Mouse (Mus musculus): ENCODE measurements around the gene Cacna1a. TPM values are rescaled to one million over a fixed set of nuclear protein-coding genes. Genes with fewer than 3 reads are reported as not detected.

Cacna1a gene
- polyA plus RNA-seq, 1 experiment from 2014 or later, result 3.3 TPM

- WGBS, result 62% methylated on average over 4 of the region's 4 CpGs
- ATAC-seq, result peak; percentile 49; the same call in 1 of the 2 replicates
- Histone ChIP-seq H3K27ac (no peak overlapping the region), H3K27me3 (replicated peaks) (no peaks in the 10 kb centered on the region), H3K36me3 (no peaks in the 10 kb centered on the region), H3K4me2 (replicated peaks) (no peak overlapping the region), H3K4me3 (replicated peaks) (no peak overlapping the region), H3K4me1 (replicated peaks) (no peaks in the 10 kb centered on the region), H3K9me3 (no peaks in the 10 kb centered on the region), H3K9ac (no peak overlapping the region)
Observed at GRCm38 (mm10) chr8:84370972-84371371, 17.3 kb upstream of the Cacna1a start.

GRCm38 (mm10) chr8:84375038-84375437 lies 13.2 kb upstream of the Cacna1a start:
- no peaks in the 10 kb centered on the region for H3K4me1 ChIP-seq (replicated peaks)
- ATAC-seq, result no peak

DNA sequence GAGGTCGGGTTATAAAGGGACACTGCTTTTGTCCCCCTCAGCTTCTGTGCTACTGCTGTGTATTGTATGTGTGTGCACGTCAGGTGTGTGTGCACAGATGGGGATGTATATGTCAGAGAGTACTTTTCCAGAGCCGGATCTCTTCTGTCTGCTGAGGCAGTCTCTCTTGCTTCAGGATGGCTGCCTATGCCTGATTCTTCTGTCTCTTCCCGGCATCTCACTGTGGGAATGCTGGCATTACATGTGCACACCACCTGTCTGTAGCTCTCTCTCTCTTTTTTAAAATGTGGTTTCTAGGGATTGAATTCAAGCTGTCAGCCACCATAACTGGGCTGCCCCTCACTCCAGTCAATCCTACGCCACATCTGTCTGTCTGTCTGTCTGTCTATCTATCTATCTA lies 12.4 kb upstream of the Cacna1a start:
- Histone ChIP-seq H3K9ac (no peak overlapping the region), H3K27ac (no peak overlapping the region), H3K4me2 (replicated peaks) (no peak overlapping the region), H3K27me3 (replicated peaks) (no peaks in the 10 kb centered on the region), H3K9me3 (no peaks in the 10 kb centered on the region), H3K4me1 (replicated peaks) (no peaks in the 10 kb centered on the region), H3K4me3 (replicated peaks) (no peak overlapping the region), H3K36me3 (no peaks in the 10 kb centered on the region)
- WGBS, result 82% methylated on average over 5 of the region's 5 CpGs
- no peak for ATAC-seq

More at GRCm38 (mm10) chr8:84375038-84375437, 13.2 kb upstream of the Cacna1a start:
- no peaks in the 10 kb centered on the region for H3K27me3 ChIP-seq (replicated peaks)
- no peak overlapping the region for H3K9ac ChIP-seq
- no peaks in the 10 kb centered on the region for H3K36me3 ChIP-seq
- no peak overlapping the region for H3K27ac ChIP-seq
- no peak overlapping the region for H3K4me3 ChIP-seq (replicated peaks)
- no peak overlapping the region for H3K4me2 ChIP-seq (replicated peaks)
- no peaks in the 10 kb centered on the region for H3K9me3 ChIP-seq
- WGBS, result 47% methylated on average over 5 of the region's 5 CpGs

DNA sequence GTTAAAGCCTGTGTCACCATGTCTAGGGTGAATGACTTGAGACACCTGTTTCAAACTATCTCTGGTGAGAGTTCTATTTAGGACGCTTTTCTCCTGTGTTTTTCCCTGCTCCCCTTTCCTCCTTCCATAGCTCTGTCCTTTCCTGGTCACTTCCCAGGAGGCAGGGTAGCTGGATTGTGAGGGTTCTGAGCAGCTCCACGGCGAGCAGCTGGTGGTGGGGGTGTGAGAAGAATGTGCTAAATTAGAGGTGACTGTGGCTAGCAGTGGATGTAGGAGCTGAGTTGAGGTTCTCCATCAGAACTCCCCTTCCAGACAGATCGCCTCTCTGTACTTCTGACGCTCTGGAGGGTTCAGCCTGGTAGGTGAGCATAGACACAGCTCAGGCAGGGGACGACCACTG lies 11.7 kb upstream of the Cacna1a start:
- H3K4me3 ChIP-seq (replicated peaks), result no peak overlapping the region
- H3K9ac ChIP-seq, result no peak overlapping the region
- no peaks in the 10 kb centered on the region for H3K27me3 ChIP-seq (replicated peaks)
- H3K9me3 ChIP-seq, result no peaks in the 10 kb centered on the region
- H3K36me3 ChIP-seq, result no peaks in the 10 kb centered on the region
- no peak for ATAC-seq
- no peaks in the 10 kb centered on the region for H3K4me1 ChIP-seq (replicated peaks)
- WGBS, result 75% methylated on average over 6 of the region's 6 CpGs
- no peak overlapping the region for H3K4me2 ChIP-seq (replicated peaks)
- H3K27ac ChIP-seq, result no peak overlapping the region

DNA sequence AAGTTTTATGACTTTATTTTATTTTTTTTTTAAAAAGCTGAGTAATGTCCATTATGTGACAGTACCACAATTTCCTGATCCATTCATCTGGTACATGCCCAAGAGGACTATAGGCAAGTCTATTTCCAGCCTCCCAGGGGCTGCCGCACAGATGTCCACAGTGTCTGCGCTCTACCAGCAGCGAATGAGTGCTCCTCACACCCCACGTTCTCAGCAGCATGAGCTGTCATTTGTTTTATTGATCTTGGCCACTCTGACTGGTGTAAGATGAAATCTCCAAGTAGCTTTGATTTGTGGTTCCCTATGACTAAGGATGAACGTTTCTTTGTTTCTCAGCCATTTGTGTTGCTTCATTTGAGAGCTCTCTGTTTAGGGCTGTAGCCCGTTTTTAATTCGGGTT lies 6.6 kb upstream of the Cacna1a start:
- WGBS, result 81% methylated on average over 7 of the region's 7 CpGs
- no peak for ATAC-seq
- no peaks in the 10 kb centered on the region for H3K4me1 ChIP-seq (replicated peaks)
- no peak overlapping the region for H3K27ac ChIP-seq
- H3K27me3 ChIP-seq (replicated peaks), result no peaks in the 10 kb centered on the region
- no peaks in the 10 kb centered on the region for H3K36me3 ChIP-seq
- no peak overlapping the region for H3K4me3 ChIP-seq (replicated peaks)
- no peak overlapping the region for H3K9ac ChIP-seq
- no peaks in the 10 kb centered on the region for H3K9me3 ChIP-seq
- H3K4me2 ChIP-seq (replicated peaks), result no peak overlapping the region

DNA sequence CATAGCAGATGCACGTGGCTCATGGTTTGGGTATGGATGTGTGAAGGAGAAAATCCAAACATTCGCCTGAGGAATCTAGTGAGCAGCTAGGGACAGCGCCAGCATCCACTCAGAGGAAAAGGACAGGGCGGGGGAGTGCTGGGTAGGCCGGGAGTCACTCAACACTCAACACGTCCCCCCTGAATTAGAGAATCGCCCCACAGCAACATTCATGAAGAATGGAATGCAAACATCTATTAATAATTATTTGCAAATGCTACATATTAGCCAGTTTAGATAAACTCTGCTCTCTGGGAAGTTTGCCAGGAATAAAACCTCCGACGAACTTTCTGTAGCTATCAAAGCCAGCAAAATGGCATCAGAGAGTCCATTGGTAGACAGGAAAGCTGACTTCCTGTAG lies 533 bp downstream of the Cacna1a start:
- Histone ChIP-seq H3K27ac (peak overlapping the region; percentile 65; the same call in 1 of the 2 replicates), H3K4me1 (replicated peaks) (peaks cover 8% of the 10 kb centered on the region; the same call in 1 of the 2 replicates), H3K4me2 (replicated peaks) (no peak overlapping the region), H3K9me3 (no peaks in the 10 kb centered on the region), H3K36me3 (no peaks in the 10 kb centered on the region), H3K4me3 (replicated peaks) (no peak overlapping the region), H3K27me3 (replicated peaks) (no peaks in the 10 kb centered on the region), H3K9ac (no peak overlapping the region)
- 39% methylated on average over 9 of the region's 9 CpGs for WGBS
- ATAC-seq, result peak; percentile 82

GRCm38 (mm10) chr8:84389173-84389572 lies 933 bp downstream of the Cacna1a start:
- 0 out of 2 replicates have a peak, but pooled peaks have one; percentile 28 for ATAC-seq
- no peak overlapping the region for H3K4me2 ChIP-seq (replicated peaks)
- 66% methylated on average over 3 of the region's 3 CpGs for WGBS
- no peaks in the 10 kb centered on the region for H3K27me3 ChIP-seq (replicated peaks)
- H3K4me1 ChIP-seq (replicated peaks), result peaks cover 8% of the 10 kb centered on the region; the same call in 1 of the 2 replicates
- peak overlapping the region; percentile 55 for H3K27ac ChIP-seq
- H3K9me3 ChIP-seq, result no peaks in the 10 kb centered on the region
- H3K4me3 ChIP-seq (replicated peaks), result no peak overlapping the region
- H3K9ac ChIP-seq, result no peak overlapping the region
- no peaks in the 10 kb centered on the region for H3K36me3 ChIP-seq

DNA sequence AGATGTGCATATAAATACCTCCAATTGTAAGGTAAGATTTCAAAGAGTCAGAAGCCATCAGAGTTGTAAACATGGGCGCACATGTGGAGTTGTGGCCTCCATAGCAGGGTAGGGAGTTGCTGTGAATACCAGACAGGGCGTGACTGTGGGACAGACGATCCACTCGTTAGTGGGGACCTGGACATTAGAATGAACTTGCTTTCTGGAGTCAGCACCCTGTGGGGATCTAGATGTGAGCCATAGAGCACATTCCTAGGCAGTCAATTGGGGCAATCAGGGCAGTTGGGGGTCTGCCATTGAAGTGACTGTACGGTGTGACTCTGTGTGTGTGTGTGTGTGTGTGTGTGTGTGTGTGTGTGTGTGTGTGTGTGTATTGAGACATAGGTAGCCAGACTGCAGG lies 3.4 kb downstream of the Cacna1a start:
- 87% methylated on average over 5 of the region's 5 CpGs for WGBS
- Histone ChIP-seq H3K4me1 (replicated peaks) (peaks cover 8% of the 10 kb centered on the region; the same call in 1 of the 2 replicates), H3K27me3 (replicated peaks) (no peaks in the 10 kb centered on the region), H3K27ac (no peak overlapping the region), H3K9me3 (no peaks in the 10 kb centered on the region), H3K4me3 (replicated peaks) (no peak overlapping the region), H3K36me3 (no peaks in the 10 kb centered on the region), H3K4me2 (replicated peaks) (no peak overlapping the region), H3K9ac (no peak overlapping the region)
- ATAC-seq, result no peak

GRCm38 (mm10) chr8:84395751-84396457 lies 7.7 kb downstream of the Cacna1a start:
- H3K9ac ChIP-seq, result no peak overlapping the region
- H3K27ac ChIP-seq, result no peak overlapping the region
- H3K27me3 ChIP-seq (replicated peaks), result no peaks in the 10 kb centered on the region
- no peaks in the 10 kb centered on the region for H3K36me3 ChIP-seq
- no peak for ATAC-seq
- H3K9me3 ChIP-seq, result no peaks in the 10 kb centered on the region
- WGBS, result 74% methylated on average over 6 of the region's 6 CpGs
- H3K4me3 ChIP-seq (replicated peaks), result no peak overlapping the region
- H3K4me2 ChIP-seq (replicated peaks), result no peak overlapping the region
- no peaks in the 10 kb centered on the region for H3K4me1 ChIP-seq (replicated peaks)

GRCm38 (mm10) chr8:84413886-84414851 lies 25.9 kb downstream of the Cacna1a start:
- 0 out of 2 replicates have a peak overlapping the region, but pooled peaks have one; percentile 10 for H3K27ac ChIP-seq
- WGBS, result 1% methylated on average over 71 of the region's 72 CpGs
- peaks cover 47% of the 10 kb centered on the region for H3K27me3 ChIP-seq (replicated peaks)
- peaks cover 12% of the 10 kb centered on the region; the same call in 1 of the 2 replicates for H3K4me1 ChIP-seq (replicated peaks)
- H3K9me3 ChIP-seq, result no peaks in the 10 kb centered on the region
- peak; percentile 85 for ATAC-seq
- no peaks in the 10 kb centered on the region for H3K36me3 ChIP-seq
- H3K4me3 ChIP-seq (replicated peaks), result peak overlapping the region; percentile 52
- peak overlapping the region; percentile 96 for H3K4me2 ChIP-seq (replicated peaks)
- H3K9ac ChIP-seq, result peak overlapping the region; percentile 49

DNA sequence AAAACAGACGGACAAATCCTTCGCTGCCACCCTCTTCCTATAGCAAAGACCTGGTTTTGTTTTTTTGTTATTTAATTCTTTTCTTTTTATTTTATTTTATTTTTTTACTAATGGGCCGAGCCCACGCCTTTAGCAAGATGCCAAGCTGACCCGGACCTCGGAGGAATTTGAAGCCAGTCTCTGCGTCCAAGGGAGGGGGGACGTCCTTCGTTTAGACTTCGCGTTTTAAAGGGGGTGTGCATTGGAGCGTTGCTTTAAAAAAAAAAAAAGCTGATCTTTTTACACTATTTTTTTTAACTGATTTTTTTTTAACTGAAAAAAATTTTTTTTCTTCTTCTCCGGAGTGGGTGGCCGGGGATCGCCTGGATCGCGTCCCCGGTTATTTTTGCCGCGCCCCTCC lies 26.7 kb downstream of the Cacna1a start:
- peak overlapping the region; percentile 52 for H3K4me3 ChIP-seq (replicated peaks)
- peak overlapping the region; percentile 96 for H3K4me2 ChIP-seq (replicated peaks)
- H3K27ac ChIP-seq, result no peak overlapping the region
- WGBS, result under 1% methylated on average over 19 of the region's 20 CpGs
- peaks cover 12% of the 10 kb centered on the region; the same call in 1 of the 2 replicates for H3K4me1 ChIP-seq (replicated peaks)
- peaks cover 47% of the 10 kb centered on the region for H3K27me3 ChIP-seq (replicated peaks)
- H3K36me3 ChIP-seq, result no peaks in the 10 kb centered on the region
- ATAC-seq, result no peak
- H3K9me3 ChIP-seq, result no peaks in the 10 kb centered on the region
- H3K9ac ChIP-seq, result peak overlapping the region; percentile 49

- H3K4me1 ChIP-seq (replicated peaks), result peaks cover 12% of the 10 kb centered on the region; the same call in 1 of the 2 replicates
- no peak overlapping the region for H3K27ac ChIP-seq
- H3K9me3 ChIP-seq, result no peaks in the 10 kb centered on the region
- WGBS, result 0% methylated on average over 57 of the region's 64 CpGs
- H3K36me3 ChIP-seq, result no peaks in the 10 kb centered on the region
- peak; percentile 50 for ATAC-seq
- peak overlapping the region; percentile 30 for H3K9ac ChIP-seq
- H3K4me3 ChIP-seq (replicated peaks), result peak overlapping the region; percentile 52
- peaks cover 47% of the 10 kb centered on the region for H3K27me3 ChIP-seq (replicated peaks)
- peak overlapping the region; percentile 96 for H3K4me2 ChIP-seq (replicated peaks)
Observed at GRCm38 (mm10) chr8:84415378-84415898, 27.2 kb downstream of the Cacna1a start.
